Mouse (Mus musculus): Measurements from ENCODE around the gene Rhbdd2. TPM values are rescaled to one million over a fixed set of nuclear protein-coding genes. Genes with fewer than 3 reads are reported as not detected.

Rhbdd2 gene
- total RNA-seq (2023): 10 to 100 TPM; 17.7 to 29.4 TPM

DNA sequence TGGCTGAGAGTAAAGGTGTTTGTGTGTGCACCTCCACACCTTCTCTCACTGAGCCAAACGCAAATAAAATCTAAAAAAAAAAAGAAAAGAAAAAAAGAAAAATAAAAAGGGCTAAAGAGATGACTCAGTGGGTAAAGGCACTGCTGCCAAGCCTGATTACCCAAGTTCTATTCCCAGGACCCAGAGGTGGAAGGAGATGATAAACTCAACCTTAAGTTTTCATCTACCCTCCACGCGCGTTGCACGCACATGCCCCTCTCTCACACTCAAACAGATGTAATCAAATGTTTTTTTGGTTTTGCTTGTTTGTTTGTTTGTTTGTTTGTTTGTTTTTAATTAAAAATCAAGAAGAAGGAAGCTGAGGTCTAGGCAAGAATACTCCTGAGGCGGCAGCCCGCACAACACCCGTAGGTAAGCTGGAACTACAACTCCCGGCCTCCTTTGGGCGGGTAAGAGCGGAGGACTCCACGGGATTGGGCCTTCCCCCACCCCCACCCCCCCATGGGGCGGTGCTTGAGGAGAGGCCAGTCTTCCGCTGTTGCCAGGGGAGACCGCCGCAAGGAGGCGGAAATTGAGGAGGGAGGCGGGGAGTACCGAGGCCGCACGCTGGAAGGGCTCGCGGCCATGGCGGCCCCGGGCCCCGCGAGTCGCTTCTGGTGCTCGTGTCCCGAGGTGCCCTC, at the start of gene Rhbdd2:
Gene Rhbdd2 (plus strand): TSS at position 502 of the 680 bp plus-strand sequence.

DNA sequence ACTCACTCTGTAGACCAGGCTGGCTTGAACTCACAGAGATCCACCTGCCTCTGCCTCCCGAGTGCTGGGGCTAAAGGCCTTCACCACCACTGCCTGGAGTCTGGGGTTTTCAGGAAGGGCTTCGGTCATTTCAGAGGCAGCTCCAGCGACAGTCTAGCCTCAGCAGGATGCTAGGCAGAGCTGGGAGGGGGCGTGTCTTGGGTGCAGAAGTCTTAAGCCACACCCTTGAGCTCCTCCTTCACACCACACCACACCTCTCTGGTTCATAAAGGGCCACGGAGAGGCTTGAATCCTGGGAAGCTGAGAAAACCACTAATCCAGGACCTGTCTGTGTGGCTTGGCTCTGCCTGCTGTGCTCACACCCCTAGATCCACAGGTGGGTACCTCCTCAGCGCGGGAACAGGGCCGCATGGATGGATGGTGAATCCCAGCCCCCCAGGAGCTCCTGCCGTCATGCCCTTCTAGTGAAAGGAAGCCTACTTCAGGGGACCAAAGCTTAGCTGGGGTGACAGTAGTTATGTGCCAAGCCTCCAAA, 37.4 kb downstream of the Rhbdd2 start, which contains the start of gene Por:
Gene Por (plus strand): TSS at position 293 of the 535 bp plus-strand sequence.

Other genes starting within 250 kb of the Rhbdd2 start
- 10 to 100 TPM; 60.5 to 62.3 TPM for gene Pom121, start 238.1 kb upstream of the Rhbdd2 start, total RNA-seq (2023)
- 10 to 100 TPM; 54.1 to 54.8 TPM for gene Hip1, start 87.5 kb upstream of the Rhbdd2 start, total RNA-seq (2023)
- gene Ccl26, start 69.0 kb upstream of the Rhbdd2 start, total RNA-seq (2023): not detected
- 1 to 10 TPM in 1 of 2 experiments, not detected in 1; 1.1 TPM for gene Ccl24, start 59.6 kb upstream of the Rhbdd2 start, total RNA-seq (2023)
- 10 to 100 TPM; 44.9 TPM for gene Por, start 37.4 kb downstream of the Rhbdd2 start, total RNA-seq (2023)
- gene Tmem120a, start 111.8 kb downstream of the Rhbdd2 start, total RNA-seq (2023): 10 to 100 TPM; 13.6 to 21.1 TPM
- not detected for gene Styxl1, start 145.8 kb downstream of the Rhbdd2 start, total RNA-seq (2023)
- 100 to 1,000 TPM; 153 to 177 TPM for gene Mdh2, start 145.9 kb downstream of the Rhbdd2 start, total RNA-seq (2023)
- not detected for gene Srrm3, start 174.3 kb downstream of the Rhbdd2 start, total RNA-seq (2023)

Measured in B cell, adult 67 days (primary cell).